8 mouse cellular contexts compared by ENCODE assay signal in genomic region chr8:84839411-84839810, GRCm38 (mm10). TPM values are rescaled to one million over a fixed set of nuclear protein-coding genes. Genes with fewer than 3 reads are reported as not detected.
DNase-seq lines count a peak whose midpoint lies in the region; ATAC-seq and TF ChIP-seq lines count a peak whose summit lies in the region.

No protein-coding gene starts in this region.

- H3K27me3 ChIP-seq in lung, embryonic 16.5 days (ENCODE audit: control insufficient read depth, insufficient read depth, low read depth, low read length): no peaks in the 10 kb centered on the region
- H3K27me3 ChIP-seq in forebrain, embryonic 11.5 days (ENCODE audit: control insufficient read depth, insufficient read depth, low read length): no peaks in the 10 kb centered on the region
- H3K27me3 ChIP-seq in limb, embryonic 15.5 days: no peaks in the 10 kb centered on the region
- no peaks in the 10 kb centered on the region for H3K27me3 ChIP-seq in stomach, embryonic 14.5 days (ENCODE audit: control insufficient read depth, insufficient read depth, low read length)

- H3K27ac ChIP-seq in lung, embryonic 16.5 days (ENCODE audit: low read length): no peak overlapping the region
- no peak overlapping the region for H3K27ac ChIP-seq in forebrain, embryonic 11.5 days (ENCODE audit: low read depth, low read length)
- H3K27ac ChIP-seq in limb, embryonic 15.5 days: peak overlapping the region; percentile 91; the same call in 1 of the 2 replicates
- H3K27ac ChIP-seq in stomach, embryonic 14.5 days (ENCODE audit: low read length): peak overlapping the region; percentile 93; the same call in 1 of the 2 replicates

- WGBS in lung, embryonic 16.5 days: 78% methylated on average over 2 of the region's 2 CpGs
- 95% methylated on average over 2 of the region's 2 CpGs for WGBS in forebrain, embryonic 11.5 days
- WGBS in limb, embryonic 15.5 days: 81% methylated on average over 2 of the region's 2 CpGs
- WGBS in stomach, embryonic 14.5 days: 84% methylated on average over 2 of the region's 2 CpGs
- WGBS in lung, adult 2 months: 83% methylated on average over 2 of the region's 2 CpGs

- no peak for DNase-seq in lung, postnatal 10 days
- no peak for DNase-seq in forebrain, embryonic 11.5 days (ENCODE audit: low spot score)
- no peak for DNase-seq in ovary, adult 18-20 months (ENCODE audit: low spot score)
- no peak for DNase-seq in lung, adult 2 months

- H3K9ac ChIP-seq in lung, embryonic 16.5 days (ENCODE audit: low read length): peak overlapping the region; percentile 82
- H3K9ac ChIP-seq in forebrain, embryonic 11.5 days (ENCODE audit: low read length): peak overlapping the region; percentile 95
- H3K9ac ChIP-seq in limb, embryonic 15.5 days: 0 out of 2 replicates have a peak overlapping the region, but pooled peaks have one; percentile 28
- peak overlapping the region; percentile 88; the same call in 1 of the 2 replicates for H3K9ac ChIP-seq in stomach, embryonic 14.5 days (replicated peaks; ENCODE audit: low read depth, low read length)

- TF ChIP-seq CTCF in lung, adult 2 months (IDR thresholded peaks at IDR 0.05; ENCODE audit: insufficient read depth, low read length): no peak

- H3K4me1 ChIP-seq in lung, embryonic 16.5 days (replicated peaks; ENCODE audit: control insufficient read depth, insufficient read depth, low read length): peaks cover 33% of the 10 kb centered on the region
- peaks cover 15% of the 10 kb centered on the region for H3K4me1 ChIP-seq in forebrain, embryonic 11.5 days (replicated peaks; ENCODE audit: control insufficient read depth, insufficient read depth, low read length)
- H3K4me1 ChIP-seq in limb, embryonic 15.5 days: peaks cover 57% of the 10 kb centered on the region
- peaks cover 25% of the 10 kb centered on the region for H3K4me1 ChIP-seq in stomach, embryonic 14.5 days (ENCODE audit: control insufficient read depth, insufficient read depth, low read length)
- peaks cover 3% of the 10 kb centered on the region for H3K4me1 ChIP-seq in lung, adult 2 months (ENCODE audit: control insufficient read depth, insufficient read depth, low read length)

- peaks cover 54% of the 10 kb centered on the region for H3K36me3 ChIP-seq in lung, embryonic 16.5 days (ENCODE audit: control insufficient read depth, insufficient read depth, low read length)
- peaks cover 34% of the 10 kb centered on the region; the same call in 1 of the 2 replicates for H3K36me3 ChIP-seq in forebrain, embryonic 11.5 days (ENCODE audit: control insufficient read depth, insufficient read depth, low read length)
- H3K36me3 ChIP-seq in limb, embryonic 15.5 days: peaks cover 74% of the 10 kb centered on the region
- H3K36me3 ChIP-seq in stomach, embryonic 14.5 days (ENCODE audit: control insufficient read depth, insufficient read depth, low read length): peaks cover 77% of the 10 kb centered on the region

- H3K4me2 ChIP-seq in lung, embryonic 16.5 days (ENCODE audit: low read depth, low read length): peak overlapping the region; percentile 51
- peak overlapping the region; percentile 65 for H3K4me2 ChIP-seq in forebrain, embryonic 11.5 days (ENCODE audit: low read depth, low read length, severe bottlenecking)
- H3K4me2 ChIP-seq in limb, embryonic 15.5 days: peak overlapping the region; percentile 64
- peak overlapping the region; percentile 59 for H3K4me2 ChIP-seq in stomach, embryonic 14.5 days (replicated peaks; ENCODE audit: low read depth, low read length)

- no peak for TF ChIP-seq POLR2A in lung, adult 2 months (IDR thresholded peaks at IDR 0.05; ENCODE audit: borderline replicate concordance, extremely low read depth, low read depth, low read length)

- H3K9me3 ChIP-seq in lung, embryonic 16.5 days (ENCODE audit: control insufficient read depth, low read length): no peaks in the 10 kb centered on the region
- H3K9me3 ChIP-seq in forebrain, embryonic 11.5 days (ENCODE audit: control insufficient read depth, low read length): no peaks in the 10 kb centered on the region
- H3K9me3 ChIP-seq in limb, embryonic 15.5 days: no peaks in the 10 kb centered on the region
- H3K9me3 ChIP-seq in stomach, embryonic 14.5 days (ENCODE audit: control insufficient read depth, low read depth, low read length): no peaks in the 10 kb centered on the region

- no peak for ATAC-seq in lung, embryonic 16.5 days (ENCODE audit: low read depth)
- ATAC-seq in forebrain, embryonic 11.5 days (replicated peaks; ENCODE audit: low FRiP score): no peak
- no peak for ATAC-seq in limb, embryonic 15.5 days (ENCODE audit: insufficient number of reproducible peaks, low FRiP score, low TSS enrichment, low read depth)
- no peak for ATAC-seq in stomach, embryonic 14.5 days (ENCODE audit: insufficient number of reproducible peaks, insufficient read depth, low FRiP score, low read depth)
- ATAC-seq in CD4-positive, CD25-positive, alpha-beta regulatory T cell, adult 4 months: no peak

- H3K4me3 ChIP-seq in lung, embryonic 16.5 days (ENCODE audit: low read length): peak overlapping the region; percentile 74
- H3K4me3 ChIP-seq in forebrain, embryonic 11.5 days (ENCODE audit: low read depth, low read length): peak overlapping the region; percentile 97
- H3K4me3 ChIP-seq in limb, embryonic 15.5 days: peak overlapping the region; percentile 84
- peak overlapping the region; percentile 87 for H3K4me3 ChIP-seq in stomach, embryonic 14.5 days (ENCODE audit: low read depth, low read length)
- H3K4me3 ChIP-seq in lung, adult 2 months (replicated peaks; ENCODE audit: extremely low read depth, low read depth, low read length): no peak overlapping the region

RNA-seq across cellular contexts. Expression of gene Rad23a, which starts 1.1 kb away (rescaled TPM):
- polyA plus RNA-seq in lung, embryonic 16.5 days (2015; fragmentation: Nextera tagmentation; extraction: Ambion mirVana): 110 and 120 TPM in 2 replicates
- 102 and 110 TPM in 2 replicates for polyA plus RNA-seq in forebrain, embryonic 11.5 days (2014; fragmentation: Nextera tagmentation; extraction: Ambion mirVana)
- polyA plus RNA-seq in limb, embryonic 15.5 days (2015; fragmentation: Nextera tagmentation; extraction: Ambion mirVana): 102 and 122 TPM in 2 replicates
- 119 and 125 TPM in 2 replicates for polyA plus RNA-seq in stomach, embryonic 14.5 days (2014; fragmentation: Nextera tagmentation; extraction: Ambion mirVana)
- 100 to 1,000 TPM; 139 to 160 TPM for polyA plus RNA-seq in CD4-positive, CD25-positive, alpha-beta regulatory T cell, adult 4 months (2017; shearing (Covaris generic))
- polyA plus RNA-seq in lung, adult 2 months (2012; rRNA removed): 72.6 and 75.9 TPM in 2 replicates

RNA-seq across cellular contexts. Expression of gene Calr, which starts 7.3 kb away (rescaled TPM):
- 980 and 996 TPM in 2 replicates for polyA plus RNA-seq in lung, embryonic 16.5 days (2015; fragmentation: Nextera tagmentation; extraction: Ambion mirVana)
- 722 and 731 TPM in 2 replicates for polyA plus RNA-seq in forebrain, embryonic 11.5 days (2014; fragmentation: Nextera tagmentation; extraction: Ambion mirVana)
- 1,060 and 1,089 TPM in 2 replicates for polyA plus RNA-seq in limb, embryonic 15.5 days (2015; fragmentation: Nextera tagmentation; extraction: Ambion mirVana)
- polyA plus RNA-seq in stomach, embryonic 14.5 days (2014; fragmentation: Nextera tagmentation; extraction: Ambion mirVana): 669 and 791 TPM in 2 replicates
- polyA plus RNA-seq in CD4-positive, CD25-positive, alpha-beta regulatory T cell, adult 4 months (2017; shearing (Covaris generic)): 100 to 1,000 TPM; 250 to 281 TPM
- 152 and 189 TPM in 2 replicates for polyA plus RNA-seq in lung, adult 2 months (2012; rRNA removed)

RNA-seq across cellular contexts. Expression of gene Gadd45gip1, which starts 8.1 kb away (rescaled TPM):
- 38.6 and 43.0 TPM in 2 replicates for polyA plus RNA-seq in lung, embryonic 16.5 days (2015; fragmentation: Nextera tagmentation; extraction: Ambion mirVana)
- polyA plus RNA-seq in forebrain, embryonic 11.5 days (2014; fragmentation: Nextera tagmentation; extraction: Ambion mirVana): 41.0 and 44.3 TPM in 2 replicates
- polyA plus RNA-seq in limb, embryonic 15.5 days (2015; fragmentation: Nextera tagmentation; extraction: Ambion mirVana): 44.7 and 45.6 TPM in 2 replicates
- polyA plus RNA-seq in stomach, embryonic 14.5 days (2014; fragmentation: Nextera tagmentation; extraction: Ambion mirVana): 49.5 and 50.5 TPM in 2 replicates
- 10 to 100 TPM; 14.3 to 16.4 TPM for polyA plus RNA-seq in CD4-positive, CD25-positive, alpha-beta regulatory T cell, adult 4 months (2017; shearing (Covaris generic))
- polyA plus RNA-seq in lung, adult 2 months (2012; rRNA removed): 21.3 and 31.7 TPM in 2 replicates

RNA-seq across cellular contexts. Expression of gene Dand5, which starts 16.8 kb away (rescaled TPM):
- 6.3 and 6.5 TPM in 2 replicates for polyA plus RNA-seq in lung, embryonic 16.5 days (2015; fragmentation: Nextera tagmentation; extraction: Ambion mirVana)
- polyA plus RNA-seq in forebrain, embryonic 11.5 days (2014; fragmentation: Nextera tagmentation; extraction: Ambion mirVana): 5.5 and 6.4 TPM in 2 replicates
- 7.5 and 8.0 TPM in 2 replicates for polyA plus RNA-seq in limb, embryonic 15.5 days (2015; fragmentation: Nextera tagmentation; extraction: Ambion mirVana)
- 7.1 and 7.6 TPM in 2 replicates for polyA plus RNA-seq in stomach, embryonic 14.5 days (2014; fragmentation: Nextera tagmentation; extraction: Ambion mirVana)
- 1 to 10 TPM; 4.9 to 7.6 TPM for polyA plus RNA-seq in CD4-positive, CD25-positive, alpha-beta regulatory T cell, adult 4 months (2017; shearing (Covaris generic))
- 2.5 and 2.9 TPM in 2 replicates for polyA plus RNA-seq in lung, adult 2 months (2012; rRNA removed)

RNA-seq across cellular contexts. Expression of gene Farsa, which starts 17.4 kb away (rescaled TPM):
- 90.1 and 93.3 TPM in 2 replicates for polyA plus RNA-seq in lung, embryonic 16.5 days (2015; fragmentation: Nextera tagmentation; extraction: Ambion mirVana)
- polyA plus RNA-seq in forebrain, embryonic 11.5 days (2014; fragmentation: Nextera tagmentation; extraction: Ambion mirVana): 112 and 120 TPM in 2 replicates
- 94.4 and 98.2 TPM in 2 replicates for polyA plus RNA-seq in limb, embryonic 15.5 days (2015; fragmentation: Nextera tagmentation; extraction: Ambion mirVana)
- polyA plus RNA-seq in stomach, embryonic 14.5 days (2014; fragmentation: Nextera tagmentation; extraction: Ambion mirVana): 83.7 and 88.9 TPM in 2 replicates
- polyA plus RNA-seq in CD4-positive, CD25-positive, alpha-beta regulatory T cell, adult 4 months (2017; shearing (Covaris generic)): 100 to 1,000 TPM in 1 of 2 experiments, 10 to 100 TPM in 1; 67.4 to 122 TPM
- 33.8 and 42.4 TPM in 2 replicates for polyA plus RNA-seq in lung, adult 2 months (2012; rRNA removed)

Comparison
In these comparisons a context has a peak if more than half of its experiments do, and no peak if none do; other contexts are left out.
1. H3K27ac ChIP-seq: peak in limb, embryonic 15.5 days (single experiment) and stomach, embryonic 14.5 days (single experiment); none in lung, embryonic 16.5 days (single experiment) and forebrain, embryonic 11.5 days (single experiment).
2. H3K9ac ChIP-seq: peak in every context shown above with its lines; median percentile 95 in forebrain, embryonic 11.5 days; 88 in stomach, embryonic 14.5 days; 82 in lung, embryonic 16.5 days; 28 in limb, embryonic 15.5 days.
3. Peak in every context shown above with its lines, with median percentiles within 50 percentile points of each other: H3K4me2 ChIP-seq.